Mouse (Mus musculus) G1E (cell line): ENCODE measurements at regions not wholly inside any gene's neighbourhood (a gene's known extent, or its start where the extent isn't known, plus 50 kb on each side); places are given as distances from the start of the nearest gene placed in this dataset.

ENCODE experiments used
- ATAC-seq: 2 replicates; pipeline ENCODE4 v1.8.0; 2016; ENCODE audit warnings: mild to moderate bottlenecking; ENCODE audit not compliant: insufficient number of reproducible peaks, poor library complexity, low FRiP score, severe bottlenecking; ENCODE audit errors: extremely low read depth
- DNase-seq: peaks from one replicate; pipeline ENCODE4 v3.0.0; 2012; ENCODE audit warnings: low spot score
- H3K27me3 ChIP-seq: 2 replicates; pipeline ENCODE4 v1.6.1; 2012; ENCODE audit warnings: mild to moderate bottlenecking, low read length, inconsistent platforms; ENCODE audit not compliant: insufficient read depth
- H3K36me3 ChIP-seq: replicated peaks from 2 replicates; pipeline ENCODE3; 2012; ENCODE audit warnings: mild to moderate bottlenecking, inconsistent platforms
- H3K4me1 ChIP-seq: 2 replicates; pipeline ENCODE4 v1.6.1; 2012; ENCODE audit warnings: low read depth, low read length, inconsistent platforms, mixed read lengths; ENCODE audit not compliant: insufficient read depth
- H3K4me3 ChIP-seq: 2 replicates; pipeline ENCODE4 v1.5.1; 2012; ENCODE audit warnings: low read depth, mild to moderate bottlenecking, inconsistent platforms, low read length, moderate library complexity, mixed read lengths
- H3K9me3 ChIP-seq: replicated peaks from 2 replicates; pipeline ENCODE4 v1.6.1; 2012; ENCODE audit warnings: inconsistent platforms
- CTCF ChIP-seq: IDR thresholded peaks from 2 replicates; pipeline ENCODE4 v1.5.1; 2012; ENCODE audit warnings: low read depth, low read length, inconsistent platforms, mixed read lengths
- GATA1 ChIP-seq: IDR thresholded peaks from 2 replicates; pipeline ENCODE4 v1.6.1; 2012; ENCODE audit warnings: borderline replicate concordance, low read length, inconsistent platforms, mixed read lengths
- GATA2 ChIP-seq: IDR thresholded peaks from 2 replicates; pipeline ENCODE4 v1.6.1; 2012; ENCODE audit warnings: low read depth, low read length, inconsistent platforms, borderline replicate concordance
- POLR2AphosphoS5 ChIP-seq: IDR thresholded peaks from 2 replicates; pipeline ENCODE4 v1.6.1; 2012; ENCODE audit warnings: low read depth, low read length, inconsistent platforms; ENCODE audit not compliant: insufficient replicate concordance
- TAL1 ChIP-seq: conservative IDR thresholded peaks from 2 replicates; pipeline ENCODE4 v1.6.1; 2012; ENCODE audit warnings: low read depth, low read length, inconsistent platforms, mixed read lengths

DNA sequence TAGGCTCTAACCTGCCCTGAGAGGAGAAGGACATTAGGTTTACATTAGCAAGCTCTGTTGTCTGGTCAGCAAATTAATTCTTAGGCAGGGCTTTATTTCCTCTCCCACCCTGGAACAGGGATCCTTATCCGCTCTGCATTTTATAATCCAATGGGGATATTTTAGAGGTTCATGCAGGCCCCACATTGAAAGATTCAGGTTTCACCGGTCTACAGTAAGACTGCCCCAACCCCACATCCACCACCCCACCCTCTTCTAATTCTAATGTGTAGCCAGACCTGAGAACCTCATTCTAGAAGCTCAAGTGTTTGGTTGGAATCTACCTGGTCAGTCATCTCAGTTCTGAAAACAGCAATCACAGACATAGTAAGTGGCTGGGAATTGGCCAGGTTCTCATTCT, 86.9 kb upstream of the Gdnf start:
- no peak for DNase-seq
- no peaks in the 10 kb centered on the region for H3K36me3 ChIP-seq
- no peak for TF ChIP-seq CTCF
- TF ChIP-seq TAL1: no peak
- no peak for TF ChIP-seq GATA2
- no peaks in the 10 kb centered on the region for H3K4me1 ChIP-seq
- no peak for ATAC-seq
- no peaks in the 10 kb centered on the region for H3K9me3 ChIP-seq
- no peak overlapping the region for H3K4me3 ChIP-seq
- H3K27me3 ChIP-seq: peaks cover 3% of the 10 kb centered on the region; the same call in 1 of the 2 replicates

DNA sequence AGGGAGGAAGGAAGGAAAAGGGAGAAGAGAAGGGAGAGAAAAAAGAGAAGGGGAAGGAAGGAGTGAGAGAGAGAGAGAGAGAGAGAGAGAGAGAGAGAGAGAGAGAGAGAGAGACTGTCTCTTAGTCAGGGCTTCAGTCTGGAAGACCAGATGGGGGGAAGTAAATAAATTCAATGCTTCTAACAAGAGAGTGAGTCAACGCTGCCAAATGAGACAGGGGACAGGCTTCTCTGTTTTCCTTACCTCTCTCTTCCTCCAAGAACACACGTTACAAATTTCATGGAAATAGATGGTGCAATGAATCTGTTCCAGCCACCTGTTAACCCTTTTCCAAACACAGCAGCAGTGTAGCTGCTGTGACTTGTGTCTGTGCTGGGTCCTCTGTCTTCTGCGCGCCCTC, 85.1 kb upstream of the Gdnf start:
- TF ChIP-seq GATA2 (no peak), GATA1 (no peak), CTCF (no peak), POLR2AphosphoS5 (no peak), TAL1 (no peak)
- no peak for DNase-seq
- Histone ChIP-seq H3K36me3 (no peaks in the 10 kb centered on the region), H3K27me3 (peaks cover 3% of the 10 kb centered on the region; the same call in 1 of the 2 replicates), H3K4me1 (no peaks in the 10 kb centered on the region), H3K4me3 (no peak overlapping the region), H3K9me3 (no peaks in the 10 kb centered on the region)
- ATAC-seq: no peak

DNA sequence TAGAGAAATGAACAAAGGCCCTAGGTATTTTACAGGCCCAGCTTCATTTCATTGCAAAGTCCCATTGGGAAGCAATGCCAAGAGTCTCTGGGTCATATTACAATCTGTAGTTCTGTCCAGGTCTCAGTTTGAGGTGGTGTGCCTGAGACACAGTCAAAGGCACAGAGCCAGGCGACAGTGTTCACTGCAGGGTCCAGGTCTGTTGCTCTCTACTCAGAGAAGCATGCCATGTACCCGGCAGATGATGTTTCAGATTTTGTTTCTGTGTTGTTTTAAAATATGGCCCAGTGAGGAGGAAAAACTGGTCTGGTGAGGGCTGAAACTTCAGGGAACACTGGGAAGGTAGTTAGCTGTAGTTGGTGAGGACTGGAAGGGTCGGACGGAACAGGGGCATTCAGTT, 63.1 kb upstream of the Gdnf start:
- H3K36me3 ChIP-seq: no peaks in the 10 kb centered on the region
- ATAC-seq: no peak
- TF ChIP-seq POLR2AphosphoS5 (no peak), GATA1 (no peak), CTCF (no peak), GATA2 (no peak), TAL1 (no peak)
- no peak for DNase-seq
- H3K4me1 ChIP-seq: no peaks in the 10 kb centered on the region
- H3K4me3 ChIP-seq: no peak overlapping the region
- H3K27me3 ChIP-seq: peaks cover 5% of the 10 kb centered on the region
- H3K9me3 ChIP-seq: no peaks in the 10 kb centered on the region

DNA sequence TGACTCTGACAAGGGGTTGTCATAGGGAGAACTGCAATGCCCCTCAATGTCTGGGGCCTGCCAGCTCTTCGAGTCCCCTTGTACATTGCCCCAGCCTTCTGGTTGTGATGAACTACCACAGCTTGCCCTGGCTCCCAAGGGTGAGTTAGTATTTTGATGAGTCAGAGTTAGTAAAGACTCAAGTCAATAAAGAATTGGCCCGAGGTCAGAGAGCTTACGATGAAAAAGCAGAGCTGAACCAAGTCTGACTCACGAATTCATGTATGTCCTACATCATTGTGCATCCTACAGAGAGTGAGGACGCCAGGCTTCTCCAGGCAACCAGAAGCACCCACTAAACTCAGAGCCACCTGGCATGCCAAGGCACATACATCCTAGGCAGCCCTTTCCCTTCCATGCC, 60.2 kb upstream of the Gdnf start:
- no peaks in the 10 kb centered on the region for H3K9me3 ChIP-seq
- no peak for ATAC-seq
- TF ChIP-seq TAL1 (no peak), GATA1 (no peak), CTCF (no peak), POLR2AphosphoS5 (no peak)

More for the DNA sequence above, 60.2 kb upstream of the Gdnf start:
- no peak for DNase-seq
- Histone ChIP-seq H3K36me3 (no peaks in the 10 kb centered on the region), H3K4me1 (no peaks in the 10 kb centered on the region), H3K27me3 (no peaks in the 10 kb centered on the region), H3K4me3 (no peak overlapping the region)
